Mouse (Mus musculus) liver, embryonic 11.5 days (tissue): Measurements from ENCODE around the gene Gm28374. TPM values are rescaled to one million over a fixed set of nuclear protein-coding genes. Genes with fewer than 3 reads are reported as not detected.
A peak's percentile ranks its signal among the peaks of the same experiment; 100 is the strongest.

Experiments used
- ATAC-seq: fragments of 200-750 bp; cut with Nextera tagmentation; replicated peaks from 2 replicates; pipeline ENCODE4 v1.8.0; 2017; ENCODE audit warnings: moderate number of reproducible peaks, mild to moderate bottlenecking, moderate TSS enrichment, moderate library complexity; ENCODE audit not compliant: low FRiP score
- DNase-seq: peaks from one replicate; pipeline ENCODE4 v3.0.0-alpha.2; 2017; ENCODE audit warnings: low spot score
- H3K27ac ChIP-seq: fragments of 300-500 bp; sonication (generic); 2 replicates; pipeline ENCODE4 v1.5.1; 2014; ENCODE audit warnings: mild to moderate bottlenecking, low read depth, low read length, control low read depth
- H3K27me3 ChIP-seq: fragments of 300-500 bp; sonication (generic); replicated peaks from 2 replicates; pipeline ENCODE4 v1.6.1; 2014; ENCODE audit warnings: low read length, mixed read lengths; ENCODE audit not compliant: control insufficient read depth, insufficient read depth
- H3K36me3 ChIP-seq: fragments of 300-500 bp; sonication (generic); 2 replicates; pipeline ENCODE4 v1.6.1; 2014; ENCODE audit warnings: mild to moderate bottlenecking, low read length, moderate library complexity, mixed read lengths; ENCODE audit not compliant: control insufficient read depth, insufficient read depth
- H3K4me1 ChIP-seq: fragments of 300-500 bp; sonication (generic); replicated peaks from 2 replicates; pipeline ENCODE4 v1.6.1; 2014; ENCODE audit warnings: low read length, mixed read lengths; ENCODE audit not compliant: control insufficient read depth, insufficient read depth
- H3K4me2 ChIP-seq: fragments of 300-500 bp; sonication (generic); 2 replicates; pipeline ENCODE4 v1.6.1; 2014; ENCODE audit warnings: mild to moderate bottlenecking, control low read depth, moderate library complexity
- H3K4me3 ChIP-seq: fragments of 300-500 bp; sonication (generic); 2 replicates; pipeline ENCODE4 v1.5.1; 2014; ENCODE audit warnings: low read depth, low read length, control low read depth
- H3K9ac ChIP-seq: fragments of 300-500 bp; sonication (generic); 2 replicates; pipeline ENCODE4 v1.6.1; 2014; ENCODE audit warnings: low read depth, low read length, control low read depth
- H3K9me3 ChIP-seq: fragments of 300-500 bp; sonication (generic); 2 replicates; pipeline ENCODE4 v1.6.1; 2016; ENCODE audit warnings: low read length, inconsistent platforms, mixed read lengths; ENCODE audit not compliant: control insufficient read depth
- WGBS: fragments of 180-500 bp; shearing (Covaris S2); extraction: QIAGEN DNeasy Blood & Tissue Kit; methylation state at CpG from one replicate; pipeline ENCODE4 v1.1.7; 2014; 5-methylcytosine and 5-hydroxymethylcytosine counted together
- polyA plus RNA-seq: library from polyadenylated mRNA; unstranded; fragments of >200 nt; fragmentation: Nextera tagmentation; extraction: Ambion mirVana; gene quantifications from 2 replicates; pipeline ENCODE4 v1.2.1, GENCODE M21; 2014

The Gm28374 gene
- polyA plus RNA-seq, 1 experiment from 2014 or later: 2.2 TPM

DNA sequence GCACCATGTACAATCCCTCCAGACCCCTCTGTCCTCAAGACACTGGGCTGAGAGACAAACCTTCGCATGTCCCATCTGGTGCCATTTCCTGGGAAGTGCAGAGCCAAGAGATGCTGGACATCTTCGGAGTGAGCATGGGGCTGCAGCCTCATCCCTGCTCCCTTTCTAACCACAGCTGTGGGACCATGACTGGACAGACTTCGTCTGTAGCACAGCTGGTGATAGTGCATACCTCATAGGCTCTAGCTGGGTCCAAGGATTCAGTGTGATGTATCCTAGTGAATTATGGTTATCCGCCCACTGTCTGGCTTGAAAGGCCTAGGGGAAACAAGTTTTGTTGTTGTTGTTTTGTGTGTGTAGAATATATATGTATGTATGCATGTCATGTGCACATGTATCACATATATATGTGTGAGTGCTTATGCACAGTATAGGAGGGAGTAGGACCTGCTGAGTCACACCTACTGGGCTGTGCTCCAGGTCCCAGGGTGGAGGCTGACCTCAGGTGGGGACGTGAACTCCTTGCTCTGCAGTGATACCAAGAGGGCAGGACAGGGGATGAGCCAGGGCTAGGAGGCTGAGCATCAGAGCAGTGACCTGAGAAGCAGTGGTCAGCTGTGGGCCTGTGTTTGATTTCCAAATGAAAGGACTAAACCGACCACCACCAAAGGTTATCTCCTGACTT lies 20.3 kb upstream of the Gm28374 start:
- no peak for DNase-seq
- Histone ChIP-seq H3K36me3 (0 out of 2 replicates have a peak, but pooled peaks cover 3% of the 10 kb centered on the region), H3K27me3 (no peaks in the 10 kb centered on the region), H3K9me3 (no peaks in the 10 kb centered on the region), H3K4me2 (no peak overlapping the region), H3K4me3 (no peak overlapping the region), H3K4me1 (peaks cover 21% of the 10 kb centered on the region), H3K9ac (no peak overlapping the region), H3K27ac (no peak overlapping the region)
- 77% methylated on average over 6 of the region's 6 CpGs for WGBS
- peak; percentile 67 for ATAC-seq

DNA sequence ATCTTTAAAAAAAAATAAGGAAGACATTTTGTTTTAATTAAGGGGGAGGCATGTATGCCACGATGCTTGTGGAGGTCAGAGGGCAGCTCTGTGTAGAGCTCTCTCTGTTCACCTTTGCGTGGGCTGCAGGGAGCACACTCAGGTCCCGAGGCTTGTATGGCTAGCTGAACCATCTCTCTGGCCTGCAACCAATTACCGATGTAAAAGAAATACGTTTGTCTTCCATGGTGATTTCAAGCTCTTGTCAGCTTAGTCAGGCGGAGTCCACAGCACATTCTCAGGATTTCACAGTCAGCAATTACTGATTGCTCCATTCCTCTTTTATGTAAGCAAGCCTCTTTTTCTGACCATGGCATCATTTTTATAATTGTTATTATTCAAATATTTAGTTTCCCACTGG lies 19.1 kb upstream of the Gm28374 start:
- 75% methylated on average over 6 of the region's 6 CpGs for WGBS
- no peak overlapping the region for H3K4me2 ChIP-seq
- 0 out of 2 replicates have a peak, but pooled peaks cover 3% of the 10 kb centered on the region for H3K36me3 ChIP-seq
- no peaks in the 10 kb centered on the region for H3K9me3 ChIP-seq
- DNase-seq: no peak
- H3K4me3 ChIP-seq: no peak overlapping the region
- H3K27ac ChIP-seq: no peak overlapping the region
- peaks cover 21% of the 10 kb centered on the region for H3K4me1 ChIP-seq
- H3K9ac ChIP-seq: no peak overlapping the region
- H3K27me3 ChIP-seq: no peaks in the 10 kb centered on the region
- ATAC-seq: no peak

DNA sequence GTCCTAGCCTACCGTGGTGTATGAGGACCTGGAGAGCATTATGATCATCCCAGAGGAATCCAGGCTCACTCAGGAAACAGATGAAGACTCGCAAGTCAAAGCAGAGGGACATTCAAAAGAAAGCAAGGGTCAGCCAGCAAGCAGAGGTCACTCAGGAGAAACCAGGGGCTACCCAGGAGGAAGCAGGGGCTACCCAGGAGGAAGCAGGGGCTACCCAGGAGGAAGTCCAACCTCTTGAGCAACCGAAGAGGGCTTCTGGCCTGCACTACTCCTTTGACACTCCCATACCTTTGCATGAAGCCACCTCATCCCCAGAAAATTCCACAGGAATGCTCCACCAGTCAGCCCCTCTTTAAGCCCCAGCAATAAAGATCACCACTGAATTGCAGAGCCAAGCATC lies 15.8 kb upstream of the Gm28374 start:
- Histone ChIP-seq H3K4me2 (no peak overlapping the region), H3K36me3 (peaks cover 5% of the 10 kb centered on the region), H3K27me3 (no peaks in the 10 kb centered on the region), H3K9ac (no peak overlapping the region), H3K27ac (no peak overlapping the region), H3K9me3 (no peaks in the 10 kb centered on the region), H3K4me1 (peaks cover 2% of the 10 kb centered on the region; the same call in 1 of the 2 replicates), H3K4me3 (no peak overlapping the region)
- no peak for ATAC-seq
- WGBS: 82% methylated on average over 3 of the region's 3 CpGs
- DNase-seq: no peak

DNA sequence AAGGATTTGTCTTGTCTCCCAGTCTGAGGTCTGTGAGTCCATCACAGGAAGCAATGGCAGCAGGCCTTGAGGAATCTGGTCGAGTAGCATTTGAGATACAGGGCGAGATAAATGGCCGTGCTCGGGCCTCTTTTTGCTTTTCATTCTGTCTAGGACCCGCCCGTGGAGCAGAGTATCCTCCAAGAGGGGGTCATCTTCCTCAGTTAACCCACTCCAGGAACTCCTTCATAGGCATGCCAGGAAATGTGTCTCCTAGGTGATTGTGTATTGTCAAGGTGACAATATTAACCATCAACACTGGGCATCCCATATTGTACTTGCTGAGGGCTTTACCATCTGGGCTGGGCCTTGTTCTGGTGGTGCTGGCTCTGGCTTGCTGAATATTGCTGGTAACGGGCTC lies 12.1 kb upstream of the Gm28374 start, which contains the start of gene AC131692.1:
TSS of gene AC131692.1 (plus strand) at position 301 of the 400 bp plus-strand sequence.
- DNase-seq (no peak), ATAC-seq (no peak)
- no peak within 1 kb of the TSS for H3K4me3 ChIP-seq
- H3K4me2 ChIP-seq: no peak within 1 kb of the TSS
- no peaks in the 10 kb centered on the region for H3K9me3 ChIP-seq
- no peaks in the 10 kb centered on the region for H3K27me3 ChIP-seq
- H3K9ac ChIP-seq: no peak within 1 kb of the TSS
- H3K4me1 ChIP-seq: no peaks in the 10 kb centered on the region
- H3K27ac ChIP-seq: no peak within 1 kb of the TSS
- 84% methylated on average over 7 of the region's 7 CpGs for whole genome bisulfite sequencing
- H3K36me3 ChIP-seq: peaks cover 21% of the 10 kb centered on the region

DNA sequence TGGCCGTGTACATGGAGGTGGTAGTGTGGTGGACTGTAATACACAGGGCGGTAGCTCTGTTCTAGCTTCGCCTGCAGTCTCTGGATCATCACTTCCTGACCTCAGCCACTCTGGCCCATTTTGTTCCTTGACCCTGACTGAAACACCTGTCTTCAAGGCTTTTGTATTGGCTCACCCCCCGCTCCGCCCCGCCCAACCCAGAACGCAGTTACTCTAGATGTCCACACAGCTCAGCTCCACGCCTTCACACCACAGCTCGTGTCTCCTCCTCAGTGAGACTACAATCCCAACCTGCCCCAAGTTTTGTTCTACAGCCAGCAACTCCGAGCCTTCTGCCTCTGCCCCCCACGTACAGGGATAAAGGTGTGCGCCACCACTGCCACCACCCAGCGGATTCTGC lies 6.8 kb upstream of the Gm28374 start:
- DNase-seq (no peak), ATAC-seq (no peak)
- Histone ChIP-seq H3K9ac (no peak overlapping the region), H3K9me3 (no peaks in the 10 kb centered on the region), H3K4me2 (no peak overlapping the region), H3K4me3 (no peak overlapping the region), H3K4me1 (peaks cover 7% of the 10 kb centered on the region), H3K27me3 (no peaks in the 10 kb centered on the region), H3K27ac (no peak overlapping the region), H3K36me3 (peaks cover 28% of the 10 kb centered on the region)
- WGBS: 87% methylated on average over 13 of the region's 13 CpGs

DNA sequence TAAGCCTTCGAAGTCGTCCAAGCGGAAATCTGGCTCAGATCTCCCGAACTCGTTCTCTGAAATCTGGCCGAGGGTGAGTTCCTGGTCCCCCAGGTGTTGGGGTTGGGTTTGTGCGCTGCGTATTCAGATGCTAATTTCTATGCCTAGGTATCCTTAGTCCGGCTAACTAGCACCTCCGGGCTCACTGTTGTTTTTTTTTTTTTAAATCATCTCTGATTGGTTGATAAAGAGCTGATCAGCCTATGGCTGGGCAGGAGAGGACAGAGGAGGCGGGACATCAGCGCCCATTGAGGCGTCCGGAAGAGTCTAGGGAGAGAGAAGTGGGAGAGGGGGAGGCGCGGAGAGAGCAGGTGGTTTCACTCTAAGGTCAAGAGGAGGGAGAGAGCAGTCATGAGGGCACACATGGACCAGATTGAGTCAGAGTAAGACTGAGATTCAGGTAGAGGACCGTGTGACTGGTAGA lies 3.4 kb upstream of the Gm28374 start:
- H3K9ac ChIP-seq: peak overlapping the region; percentile 81
- H3K4me2 ChIP-seq: peak overlapping the region; percentile 90
- no peaks in the 10 kb centered on the region for H3K27me3 ChIP-seq
- no peaks in the 10 kb centered on the region for H3K9me3 ChIP-seq
- DNase-seq (peak; percentile 74), ATAC-seq (peak; percentile 84)
- 0% methylated on average over 17 of the region's 17 CpGs for WGBS
- peaks cover 32% of the 10 kb centered on the region for H3K36me3 ChIP-seq
- H3K4me3 ChIP-seq: peak overlapping the region; percentile 75
- H3K4me1 ChIP-seq: peaks cover 10% of the 10 kb centered on the region
- H3K27ac ChIP-seq: peak overlapping the region; percentile 84

DNA sequence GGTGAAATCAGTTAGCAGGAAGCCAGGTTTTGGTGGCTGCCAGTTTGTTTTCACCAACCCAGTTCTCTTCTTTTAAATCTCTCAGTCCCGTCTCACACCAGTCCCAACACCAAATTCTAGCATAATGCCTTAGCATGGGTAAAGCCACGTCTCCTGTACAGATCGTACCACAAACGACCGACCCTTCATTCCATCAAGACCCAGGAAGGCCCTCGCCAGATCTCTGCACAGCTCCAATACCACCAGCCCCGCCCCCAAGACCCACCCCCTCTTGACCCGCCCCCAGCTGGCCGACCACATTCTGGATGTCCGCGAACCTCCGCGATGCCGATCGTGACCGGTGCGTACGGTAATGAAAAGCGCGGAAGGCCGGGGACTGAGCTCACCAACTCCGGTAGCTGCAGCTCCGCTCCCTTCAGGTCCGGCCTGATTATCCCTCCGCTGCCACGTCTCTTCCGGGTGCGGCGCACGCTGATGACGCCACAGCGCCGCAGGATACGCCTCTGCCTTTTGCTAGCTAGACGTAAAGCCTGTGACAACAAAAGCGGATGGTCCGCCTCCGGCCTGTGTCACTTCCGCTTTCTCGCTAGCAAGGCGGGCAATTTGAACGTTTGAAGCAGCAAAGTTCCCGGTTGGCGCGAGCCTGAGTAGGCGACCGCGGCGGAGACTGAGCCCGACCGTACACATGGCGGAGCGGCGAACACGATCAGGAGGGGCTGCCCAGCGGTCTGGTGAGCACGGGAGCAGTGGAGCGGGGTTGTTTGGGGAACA lies 2.6 kb upstream of the Gm28374 start, which contains the start of the genes Zfpl1 and Cdca5:
TSS of gene Zfpl1 (minus strand) at position 479 of the 771 bp plus-strand sequence.
TSS of gene Cdca5 (plus strand) at position 506 of the 771 bp plus-strand sequence.
- Histone ChIP-seq H3K4me3 (peak within 1 kb of the TSS; percentile 75), H3K4me2 (peak within 1 kb of the TSS; percentile 91), H3K4me1 (peaks cover 10% of the 10 kb centered on the region), H3K27me3 (no peaks in the 10 kb centered on the region), H3K9me3 (no peaks in the 10 kb centered on the region), H3K27ac (peak within 1 kb of the TSS; percentile 84), H3K9ac (peak within 1 kb of the TSS; percentile 81), H3K36me3 (peaks cover 26% of the 10 kb centered on the region)
- ATAC-seq: peak; percentile 86
- under 1% methylated on average over 58 of the region's 58 CpGs for WGBS
- peak; percentile 94 for DNase-seq

DNA sequence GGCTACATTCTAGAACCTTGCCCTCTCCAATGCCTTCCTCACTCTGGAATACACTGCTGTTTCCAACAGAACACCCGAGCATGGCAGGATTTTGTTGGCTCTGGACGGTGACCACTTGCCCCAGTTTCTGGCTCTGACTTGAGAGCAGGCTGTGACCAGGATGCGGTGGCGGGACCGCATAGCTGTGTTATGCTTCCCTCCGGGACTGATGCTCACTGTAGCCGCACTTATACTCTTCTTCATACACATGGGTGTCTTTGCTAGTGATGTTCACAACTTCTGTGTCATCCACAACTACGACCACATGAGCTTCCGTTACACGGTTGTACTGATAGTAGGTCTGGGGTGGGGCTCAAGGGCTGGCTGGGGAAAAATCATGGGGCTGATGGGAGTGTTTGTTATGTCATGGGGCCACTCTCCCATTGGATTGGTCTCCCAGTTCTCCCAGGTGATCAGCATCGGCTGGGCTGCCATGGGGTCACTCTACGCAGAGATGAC lies 2.0 kb downstream of the Gm28374 start, which contains the start of gene Tmem262:
TSS of gene Tmem262 (plus strand) at position 51 of the 498 bp plus-strand sequence.
- WGBS: 90% methylated on average over 12 of the region's 12 CpGs

More for the DNA sequence above, 2.0 kb downstream of the Gm28374 start, which contains the start of gene Tmem262:
- DNase-seq (no peak), ATAC-seq (no peak)
- H3K9ac ChIP-seq: no peak within 1 kb of the TSS
- H3K27ac ChIP-seq: no peak within 1 kb of the TSS
- peaks cover 13% of the 10 kb centered on the region for H3K4me1 ChIP-seq
- no peaks in the 10 kb centered on the region for H3K9me3 ChIP-seq
- H3K36me3 ChIP-seq: peaks cover 18% of the 10 kb centered on the region
- no peak within 1 kb of the TSS for H3K4me2 ChIP-seq
- H3K27me3 ChIP-seq: no peaks in the 10 kb centered on the region
- no peak within 1 kb of the TSS for H3K4me3 ChIP-seq
